Mouse (Mus musculus): ENCODE measurements around the gene H1fx. TPM values are rescaled to one million over a fixed set of nuclear protein-coding genes. Genes with fewer than 3 reads are reported as not detected.
"Not testable (repeated sequence)": the region's sequence is repeated elsewhere in the genome, so short reads cannot be mapped to it uniquely, and the experiment has no call there.

Gene H1fx
- polyA plus RNA-seq, 1 experiment from 2014 or later = 2.4 TPM

- 0 out of 2 replicates have a peak overlapping the region, but pooled peaks have one; percentile 7 for H3K9ac ChIP-seq (ENCODE audit: low read depth, low read length)
- WGBS = 36% methylated on average over 6 of the region's 6 CpGs
- H3K4me1 ChIP-seq (ENCODE audit: control insufficient read depth, insufficient read depth, low read length) = peaks cover 23% of the 10 kb centered on the region
- no peak overlapping the region for H3K4me3 ChIP-seq (ENCODE audit: low read length)
- ATAC-seq = peak; percentile 84
- H3K27me3 ChIP-seq (replicated peaks; ENCODE audit: control insufficient read depth, insufficient read depth, low read length) = no peaks in the 10 kb centered on the region
- H3K27ac ChIP-seq (ENCODE audit: low read length) = 0 out of 2 replicates have a peak overlapping the region, but pooled peaks have one; percentile 43
- H3K9me3 ChIP-seq (ENCODE audit: control insufficient read depth, low read length) = no peaks in the 10 kb centered on the region
- H3K4me2 ChIP-seq (ENCODE audit: low read depth, low read length) = no peak overlapping the region
- H3K36me3 ChIP-seq (ENCODE audit: control insufficient read depth, insufficient read depth, low read length) = no peaks in the 10 kb centered on the region
Measured at GRCm38 (mm10) chr6:87992733-87993132, 11.3 kb upstream of the H1fx start.

GRCm38 (mm10) chr6:87991886-87992285 lies 10.4 kb upstream of the H1fx start:
- no peak overlapping the region for H3K4me3 ChIP-seq (ENCODE audit: low read length)
- ATAC-seq = no peak
- peaks cover 23% of the 10 kb centered on the region for H3K4me1 ChIP-seq (ENCODE audit: control insufficient read depth, insufficient read depth, low read length)
- H3K9ac ChIP-seq (ENCODE audit: low read depth, low read length) = no peak overlapping the region
- H3K4me2 ChIP-seq (ENCODE audit: low read depth, low read length) = no peak overlapping the region
- H3K36me3 ChIP-seq (ENCODE audit: control insufficient read depth, insufficient read depth, low read length) = no peaks in the 10 kb centered on the region
- no peaks in the 10 kb centered on the region for H3K27me3 ChIP-seq (replicated peaks; ENCODE audit: control insufficient read depth, insufficient read depth, low read length)
- H3K27ac ChIP-seq (ENCODE audit: low read length) = no peak overlapping the region
- no peaks in the 10 kb centered on the region for H3K9me3 ChIP-seq (ENCODE audit: control insufficient read depth, low read length)
- 82% methylated on average over 1 of the region's 1 CpGs for WGBS

GRCm38 (mm10) chr6:87991216-87991615 lies 9.8 kb upstream of the H1fx start:
- no peak overlapping the region for H3K9ac ChIP-seq (ENCODE audit: low read depth, low read length)
- no peaks in the 10 kb centered on the region for H3K9me3 ChIP-seq (ENCODE audit: control insufficient read depth, low read length)
- H3K4me2 ChIP-seq (ENCODE audit: low read depth, low read length) = no peak overlapping the region
- peaks cover 23% of the 10 kb centered on the region for H3K4me1 ChIP-seq (ENCODE audit: control insufficient read depth, insufficient read depth, low read length)
- H3K36me3 ChIP-seq (ENCODE audit: control insufficient read depth, insufficient read depth, low read length) = no peaks in the 10 kb centered on the region
- H3K27ac ChIP-seq (ENCODE audit: low read length) = no peak overlapping the region
- H3K4me3 ChIP-seq (ENCODE audit: low read length) = no peak overlapping the region
- H3K27me3 ChIP-seq (replicated peaks; ENCODE audit: control insufficient read depth, insufficient read depth, low read length) = no peaks in the 10 kb centered on the region
- 74% methylated on average over 4 of the region's 4 CpGs for WGBS
- no peak for ATAC-seq

- peak overlapping the region; percentile 85 for H3K4me2 ChIP-seq (ENCODE audit: low read depth, low read length)
- no peaks in the 10 kb centered on the region for H3K36me3 ChIP-seq (ENCODE audit: control insufficient read depth, insufficient read depth, low read length)
- no peak for ATAC-seq
- H3K9me3 ChIP-seq (ENCODE audit: control insufficient read depth, low read length) = no peaks in the 10 kb centered on the region
- WGBS = 62% methylated on average over 9 of the region's 9 CpGs
- H3K27me3 ChIP-seq (replicated peaks; ENCODE audit: control insufficient read depth, insufficient read depth, low read length) = no peaks in the 10 kb centered on the region; the same call in 1 of the 2 replicates
- no peak overlapping the region for H3K27ac ChIP-seq (ENCODE audit: low read length)
- H3K9ac ChIP-seq (ENCODE audit: low read depth, low read length) = peak overlapping the region; percentile 82; the same call in 1 of the 2 replicates
- H3K4me1 ChIP-seq (ENCODE audit: control insufficient read depth, insufficient read depth, low read length) = peaks cover 7% of the 10 kb centered on the region
- H3K4me3 ChIP-seq (ENCODE audit: low read length) = peak overlapping the region; percentile 71; the same call in 1 of the 2 replicates
Measured at GRCm38 (mm10) chr6:87982506-87982905, 1.1 kb upstream of the H1fx start.

- Histone ChIP-seq H3K27ac (ENCODE audit: low read length) (peak overlapping the region; percentile 77), H3K4me2 (ENCODE audit: low read depth, low read length) (peak overlapping the region; percentile 85), H3K4me1 (ENCODE audit: control insufficient read depth, insufficient read depth, low read length) (peaks cover 7% of the 10 kb centered on the region), H3K27me3 (replicated peaks; ENCODE audit: control insufficient read depth, insufficient read depth, low read length) (no peaks in the 10 kb centered on the region; the same call in 1 of the 2 replicates), H3K36me3 (ENCODE audit: control insufficient read depth, insufficient read depth, low read length) (no peaks in the 10 kb centered on the region), H3K9me3 (ENCODE audit: control insufficient read depth, low read length) (no peaks in the 10 kb centered on the region), H3K4me3 (ENCODE audit: low read length) (peak overlapping the region; percentile 71), H3K9ac (ENCODE audit: low read depth, low read length) (peak overlapping the region; percentile 82)
- ATAC-seq = peak; percentile 58
- under 1% methylated on average over 53 of the region's 56 CpGs for WGBS
Measured at GRCm38 (mm10) chr6:87981030-87981485, 379 bp downstream of the H1fx start.

- H3K9ac ChIP-seq (ENCODE audit: low read depth, low read length) = peak overlapping the region; percentile 82
- no peaks in the 10 kb centered on the region for H3K9me3 ChIP-seq (ENCODE audit: control insufficient read depth, low read length)
- peak overlapping the region; percentile 85 for H3K4me2 ChIP-seq (ENCODE audit: low read depth, low read length)
- WGBS = 1% methylated on average over 66 of the region's 66 CpGs
- no peaks in the 10 kb centered on the region; the same call in 1 of the 2 replicates for H3K27me3 ChIP-seq (replicated peaks; ENCODE audit: control insufficient read depth, insufficient read depth, low read length)
- no peaks in the 10 kb centered on the region for H3K36me3 ChIP-seq (ENCODE audit: control insufficient read depth, insufficient read depth, low read length)
- H3K4me1 ChIP-seq (ENCODE audit: control insufficient read depth, insufficient read depth, low read length) = peaks cover 7% of the 10 kb centered on the region
- peak overlapping the region; percentile 77 for H3K27ac ChIP-seq (ENCODE audit: low read length)
- peak overlapping the region; percentile 71 for H3K4me3 ChIP-seq (ENCODE audit: low read length)
- ATAC-seq = peak; percentile 66
Measured at GRCm38 (mm10) chr6:87980374-87981029, 935 bp downstream of the H1fx start.

GRCm38 (mm10) chr6:87979728-87980127 lies 1.7 kb downstream of the H1fx start:
- 80% methylated on average over 3 of the region's 3 CpGs for WGBS
- Histone ChIP-seq H3K9ac (ENCODE audit: low read depth, low read length) (0 out of 2 replicates have a peak overlapping the region, but pooled peaks have one; percentile 82), H3K4me1 (ENCODE audit: control insufficient read depth, insufficient read depth, low read length) (peaks cover 7% of the 10 kb centered on the region), H3K9me3 (ENCODE audit: control insufficient read depth, low read length) (no peaks in the 10 kb centered on the region), H3K4me3 (ENCODE audit: low read length) (peak overlapping the region; percentile 71; the same call in 1 of the 2 replicates), H3K4me2 (ENCODE audit: low read depth, low read length) (peak overlapping the region; percentile 85; the same call in 1 of the 2 replicates), H3K27ac (ENCODE audit: low read length) (no peak overlapping the region), H3K27me3 (replicated peaks; ENCODE audit: control insufficient read depth, insufficient read depth, low read length) (no peaks in the 10 kb centered on the region; the same call in 1 of the 2 replicates), H3K36me3 (ENCODE audit: control insufficient read depth, insufficient read depth, low read length) (no peaks in the 10 kb centered on the region)
- no peak for ATAC-seq

GRCm38 (mm10) chr6:87970041-87970440 lies 11.4 kb downstream of the H1fx start:
- Histone ChIP-seq H3K36me3 (ENCODE audit: control insufficient read depth, insufficient read depth, low read length) (no peaks in the 10 kb centered on the region), H3K4me3 (ENCODE audit: low read length) (no peak overlapping the region), H3K9me3 (ENCODE audit: control insufficient read depth, low read length) (no peaks in the 10 kb centered on the region), H3K27ac (ENCODE audit: low read length) (no peak overlapping the region), H3K4me2 (ENCODE audit: low read depth, low read length) (no peak overlapping the region), H3K27me3 (replicated peaks; ENCODE audit: control insufficient read depth, insufficient read depth, low read length) (no peaks in the 10 kb centered on the region), H3K4me1 (ENCODE audit: control insufficient read depth, insufficient read depth, low read length) (no peaks in the 10 kb centered on the region), H3K9ac (ENCODE audit: low read depth, low read length) (no peak overlapping the region)
- ATAC-seq = no peak
- WGBS = 35% methylated on average over 2 of the region's 2 CpGs

- H3K27me3 ChIP-seq (replicated peaks; ENCODE audit: control insufficient read depth, insufficient read depth, low read length); H3K4me3 ChIP-seq (ENCODE audit: low read length); H3K9ac ChIP-seq (ENCODE audit: low read depth, low read length); H3K27ac ChIP-seq (ENCODE audit: low read length); H3K36me3 ChIP-seq (ENCODE audit: control insufficient read depth, insufficient read depth, low read length); ATAC-seq; H3K4me2 ChIP-seq (ENCODE audit: low read depth, low read length); H3K9me3 ChIP-seq (ENCODE audit: control insufficient read depth, low read length); H3K4me1 ChIP-seq (ENCODE audit: control insufficient read depth, insufficient read depth, low read length): not testable (repeated sequence)
- 57% methylated on average over 4 of the region's 4 CpGs for WGBS
Measured at GRCm38 (mm10) chr6:87962457-87962856, 19.0 kb downstream of the H1fx start.

All from intestine, embryonic 16.5 days (tissue).